Mouse (Mus musculus): ENCODE measurements around the gene Plekhd1. TPM values are rescaled to one million over a fixed set of nuclear protein-coding genes. Genes with fewer than 3 reads are reported as not detected.
A peak's percentile ranks its signal among the peaks of the same experiment; 100 is the strongest.

Gene Plekhd1
- total RNA-seq (2021): 1 to 10 TPM; 6.9 to 7.8 TPM

GRCm38 (mm10) chr12:80692269-80692972 lies at the start of gene Plekhd1:
Gene Plekhd1, plus strand, starts transcription at chr12:80692591.
- DNase-seq: peak in 1 of 2 experiments; percentile 37

- DNase-seq: no peak
Measured at GRCm38 (mm10) chr12:80642725-80643692, 49.4 kb upstream of the Plekhd1 start.

- peak; percentile 93 to 94 for DNase-seq
Measured at GRCm38 (mm10) chr12:80643693-80644505, 48.5 kb upstream of the Plekhd1 start, which contains the start of the genes Slc39a9 and Erh. Gene Slc39a9, plus strand, starts transcription at chr12:80643883. Gene Erh, minus strand, starts transcription at chr12:80644341.

GRCm38 (mm10) chr12:80644506-80644868 lies 47.9 kb upstream of the Plekhd1 start:
- DNase-seq: peak in 1 of 2 experiments; percentile 7

- DNase-seq: no peak
Measured at GRCm38 (mm10) chr12:80646377-80646776, 46.0 kb upstream of the Plekhd1 start.

GRCm38 (mm10) chr12:80653951-80654658 lies 38.3 kb upstream of the Plekhd1 start:
- no peak for DNase-seq

- no peak for DNase-seq
Measured at GRCm38 (mm10) chr12:80654659-80655025, 37.7 kb upstream of the Plekhd1 start.

GRCm38 (mm10) chr12:80658661-80659060 lies 33.7 kb upstream of the Plekhd1 start:
- no peak for DNase-seq

GRCm38 (mm10) chr12:80662322-80662721 lies 30.1 kb upstream of the Plekhd1 start:
- DNase-seq: no peak

- DNase-seq: no peak
Measured at GRCm38 (mm10) chr12:80663935-80664334, 28.5 kb upstream of the Plekhd1 start.

GRCm38 (mm10) chr12:80668391-80668790 lies 24.0 kb upstream of the Plekhd1 start:
- DNase-seq: no peak

GRCm38 (mm10) chr12:80673170-80673569 lies 19.2 kb upstream of the Plekhd1 start:
- DNase-seq: peak; percentile 40 to 57

- peak; percentile 26 to 40 for DNase-seq
Measured at GRCm38 (mm10) chr12:80681340-80681739, 11.1 kb upstream of the Plekhd1 start.

GRCm38 (mm10) chr12:80683554-80683953 lies 8.8 kb upstream of the Plekhd1 start:
- DNase-seq: no peak

- no peak for DNase-seq
Measured at GRCm38 (mm10) chr12:80684316-80684715, 8.1 kb upstream of the Plekhd1 start.

GRCm38 (mm10) chr12:80687788-80688211 lies 4.6 kb upstream of the Plekhd1 start:
- no peak for DNase-seq

- no peak for DNase-seq
Measured at GRCm38 (mm10) chr12:80689696-80690095, 2.7 kb upstream of the Plekhd1 start.

- DNase-seq: no peak
Measured at GRCm38 (mm10) chr12:80691671-80692091, 710 bp upstream of the Plekhd1 start.

GRCm38 (mm10) chr12:80693700-80694099 lies 1.3 kb downstream of the Plekhd1 start:
- no peak for DNase-seq

GRCm38 (mm10) chr12:80695004-80695403 lies 2.6 kb downstream of the Plekhd1 start:
- DNase-seq: no peak

GRCm38 (mm10) chr12:80698526-80699143 lies 6.2 kb downstream of the Plekhd1 start:
- DNase-seq: no peak

Measured in layer of hippocampus, postnatal 36 days (tissue).